Mouse (Mus musculus) hindbrain, embryonic 16.5 days (tissue): ENCODE data around the gene Egfl8. TPM values are rescaled to one million over a fixed set of nuclear protein-coding genes. Genes with fewer than 3 reads are reported as not detected.

Source experiments
- ATAC-seq: fragments of 200-750 bp; cut with Nextera tagmentation; 2 replicates; pipeline ENCODE4 v1.8.0; 2017; ENCODE audit warnings: moderate TSS enrichment, moderate library complexity
- H3K27ac ChIP-seq: fragments of 300-500 bp; sonication (generic); 2 replicates; pipeline ENCODE4 v1.5.1; 2014; ENCODE audit warnings: low read depth, mild to moderate bottlenecking, control low read depth, low read length, moderate library complexity
- H3K27me3 ChIP-seq: fragments of 300-500 bp; sonication (generic); replicated peaks from 2 replicates; pipeline ENCODE4 v1.6.1; 2014; ENCODE audit warnings: low read length; ENCODE audit not compliant: control insufficient read depth, insufficient read depth
- H3K36me3 ChIP-seq: fragments of 300-500 bp; sonication (generic); 2 replicates; pipeline ENCODE4 v1.6.1; 2014; ENCODE audit warnings: mild to moderate bottlenecking, low read length, moderate library complexity, mixed read lengths; ENCODE audit not compliant: control insufficient read depth, insufficient read depth
- H3K4me1 ChIP-seq: fragments of 300-500 bp; sonication (generic); 2 replicates; pipeline ENCODE4 v1.6.1; 2014; ENCODE audit warnings: low read depth, low read length; ENCODE audit not compliant: control insufficient read depth, insufficient read depth
- H3K4me2 ChIP-seq: fragments of 300-500 bp; sonication (generic); 2 replicates; pipeline ENCODE4 v1.6.1; 2014; ENCODE audit warnings: mild to moderate bottlenecking, low read length, control low read depth, moderate library complexity
- H3K4me3 ChIP-seq: fragments of 300-500 bp; sonication (generic); 2 replicates; pipeline ENCODE4 v1.5.1; 2014; ENCODE audit warnings: mild to moderate bottlenecking, low read length, control low read depth, moderate library complexity
- H3K9ac ChIP-seq: fragments of 300-500 bp; sonication (generic); 2 replicates; pipeline ENCODE4 v1.6.1; 2014; ENCODE audit warnings: low read depth, mild to moderate bottlenecking, control low read depth, low read length, moderate library complexity
- H3K9me3 ChIP-seq: fragments of 300-500 bp; sonication (generic); 2 replicates; pipeline ENCODE4 v1.6.1; 2014; ENCODE audit warnings: mild to moderate bottlenecking, low read length, moderate library complexity; ENCODE audit not compliant: control insufficient read depth
- WGBS: fragments of 180-500 bp; shearing (Covaris S2); extraction: QIAGEN DNeasy Blood & Tissue Kit; methylation state at CpG from one replicate; pipeline ENCODE4 v1.1.7; 2014; 5-methylcytosine and 5-hydroxymethylcytosine counted together
- polyA plus RNA-seq: library from polyadenylated mRNA; unstranded; fragments of >200 nt; fragmentation: Nextera tagmentation; extraction: Ambion mirVana; gene quantifications from 2 replicates; pipeline ENCODE4 v1.2.1, GENCODE M21; 2015

Egfl8 gene
- polyA plus RNA-seq, 1 experiment from 2014 or later = 8.3 TPM

DNA sequence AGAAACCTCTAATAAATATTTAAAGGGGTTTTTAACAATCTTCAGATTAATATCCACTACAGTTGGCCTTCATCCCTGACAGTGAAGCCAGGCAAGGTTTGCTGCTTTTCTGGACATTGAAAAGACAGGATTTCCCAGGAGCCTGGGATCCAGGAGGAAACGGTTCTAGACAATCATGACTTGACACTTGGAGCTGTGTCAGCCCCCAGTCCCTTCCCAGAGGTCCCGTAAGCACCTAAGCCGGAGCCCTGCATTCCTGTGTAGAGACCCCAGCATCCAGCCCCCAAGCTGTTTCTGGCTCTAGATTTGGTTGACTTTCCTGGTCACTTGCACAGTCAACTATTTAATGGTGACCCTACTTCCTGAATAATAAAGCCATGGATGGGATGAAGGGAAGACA is 42.8 kb upstream of the Egfl8 start:
- ATAC-seq = no peak
- peaks cover 3% of the 10 kb centered on the region; the same call in 1 of the 2 replicates for H3K36me3 ChIP-seq
- H3K4me1 ChIP-seq = peaks cover 9% of the 10 kb centered on the region
- 81% methylated on average over 3 of the region's 3 CpGs for WGBS
- H3K9me3 ChIP-seq = no peaks in the 10 kb centered on the region
- no peak overlapping the region for H3K27ac ChIP-seq
- H3K4me2 ChIP-seq = no peak overlapping the region
- no peak overlapping the region for H3K4me3 ChIP-seq
- H3K27me3 ChIP-seq = peaks cover 10% of the 10 kb centered on the region
- no peak overlapping the region for H3K9ac ChIP-seq

DNA sequence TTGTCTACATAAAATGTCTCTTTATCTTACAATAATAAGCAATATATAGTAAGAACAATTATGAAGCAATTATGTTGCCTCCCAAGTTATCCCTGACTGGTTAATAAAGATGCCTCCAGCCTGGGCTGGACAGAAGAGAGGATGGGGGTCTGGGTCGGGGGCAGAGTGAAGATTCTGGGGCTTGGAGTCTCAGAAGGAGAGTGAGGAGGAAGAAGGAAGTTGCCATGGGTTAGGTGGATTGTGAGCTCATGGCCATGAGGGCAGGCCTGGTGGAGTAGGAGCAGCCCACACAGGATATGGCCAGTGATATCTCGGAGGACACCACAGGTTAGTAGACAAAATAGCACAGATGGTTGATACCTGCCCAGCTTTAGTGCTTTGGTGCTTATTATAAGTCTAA is 42.4 kb upstream of the Egfl8 start:
- no peak for ATAC-seq
- no peak overlapping the region for H3K27ac ChIP-seq
- H3K4me1 ChIP-seq = peaks cover 9% of the 10 kb centered on the region
- H3K9me3 ChIP-seq = no peaks in the 10 kb centered on the region
- H3K36me3 ChIP-seq = peaks cover 8% of the 10 kb centered on the region
- no peak overlapping the region for H3K4me3 ChIP-seq
- peaks cover 10% of the 10 kb centered on the region for H3K27me3 ChIP-seq
- WGBS = 83% methylated on average over 2 of the region's 2 CpGs
- no peak overlapping the region for H3K4me2 ChIP-seq
- no peak overlapping the region for H3K9ac ChIP-seq

DNA sequence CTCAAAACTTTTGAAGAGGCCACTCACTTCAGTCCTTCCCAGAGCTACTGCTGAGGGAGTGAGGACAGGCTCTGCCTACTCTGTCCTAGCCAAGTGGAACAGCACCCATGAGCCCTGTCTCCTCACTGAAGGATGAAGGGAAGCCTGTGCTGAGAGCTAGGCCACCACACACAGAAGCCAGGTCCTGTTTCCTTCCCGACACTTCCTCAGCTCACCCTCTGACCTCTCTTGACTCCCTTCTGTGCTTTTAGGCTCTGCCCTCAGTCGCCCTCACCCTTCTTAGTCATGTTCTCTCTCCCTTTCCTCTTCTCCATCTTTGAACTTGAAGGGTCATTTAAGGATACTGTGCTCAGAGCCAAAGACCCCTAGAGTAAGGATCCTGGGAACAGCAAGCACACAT is 41.5 kb upstream of the Egfl8 start:
- H3K4me2 ChIP-seq = no peak overlapping the region
- no peaks in the 10 kb centered on the region for H3K9me3 ChIP-seq
- peaks cover 9% of the 10 kb centered on the region for H3K4me1 ChIP-seq
- 43% methylated on average over 2 of the region's 2 CpGs for WGBS
- peaks cover 17% of the 10 kb centered on the region for H3K36me3 ChIP-seq
- no peak overlapping the region for H3K4me3 ChIP-seq
- H3K27me3 ChIP-seq = peaks cover 10% of the 10 kb centered on the region
- no peak overlapping the region for H3K9ac ChIP-seq
- no peak overlapping the region for H3K27ac ChIP-seq
- no peak for ATAC-seq

- Histone ChIP-seq H3K9ac (no peak overlapping the region), H3K27ac (no peak overlapping the region), H3K27me3 (peaks cover 10% of the 10 kb centered on the region), H3K4me1 (peaks cover 9% of the 10 kb centered on the region), H3K4me2 (no peak overlapping the region), H3K4me3 (no peak overlapping the region), H3K36me3 (peaks cover 23% of the 10 kb centered on the region), H3K9me3 (no peaks in the 10 kb centered on the region)
- no peak for ATAC-seq
- 22% methylated on average over 8 of the region's 8 CpGs for WGBS
Measured at GRCm38 (mm10) chr17:34656666-34657065, 40.9 kb upstream of the Egfl8 start.

GRCm38 (mm10) chr17:34655581-34655991 is 39.8 kb upstream of the Egfl8 start:
- WGBS = 42% methylated on average over 3 of the region's 4 CpGs
- no peak overlapping the region for H3K9ac ChIP-seq
- peak overlapping the region; percentile 14; the same call in 1 of the 2 replicates for H3K27ac ChIP-seq
- ATAC-seq = peak; percentile 64
- H3K27me3 ChIP-seq = peaks cover 4% of the 10 kb centered on the region
- no peaks in the 10 kb centered on the region for H3K9me3 ChIP-seq
- H3K4me1 ChIP-seq = peaks cover 5% of the 10 kb centered on the region
- no peak overlapping the region for H3K4me3 ChIP-seq
- H3K4me2 ChIP-seq = no peak overlapping the region
- peaks cover 33% of the 10 kb centered on the region for H3K36me3 ChIP-seq

GRCm38 (mm10) chr17:34655160-34655559 is 39.4 kb upstream of the Egfl8 start:
- 83% methylated on average over 7 of the region's 7 CpGs for WGBS
- no peak overlapping the region for H3K4me3 ChIP-seq
- H3K36me3 ChIP-seq = peaks cover 35% of the 10 kb centered on the region
- peaks cover 5% of the 10 kb centered on the region for H3K4me1 ChIP-seq
- no peaks in the 10 kb centered on the region for H3K9me3 ChIP-seq
- H3K9ac ChIP-seq = no peak overlapping the region
- ATAC-seq = no peak; the same call in 1 of the 2 replicates
- H3K27ac ChIP-seq = peak overlapping the region; percentile 14; the same call in 1 of the 2 replicates
- H3K4me2 ChIP-seq = no peak overlapping the region
- peaks cover under 1% of the 10 kb centered on the region for H3K27me3 ChIP-seq

- Histone ChIP-seq H3K4me2 (no peak overlapping the region), H3K36me3 (peaks cover 35% of the 10 kb centered on the region), H3K4me3 (no peak overlapping the region), H3K4me1 (peaks cover 5% of the 10 kb centered on the region), H3K9me3 (no peaks in the 10 kb centered on the region), H3K9ac (no peak overlapping the region), H3K27ac (no peak overlapping the region), H3K27me3 (no peaks in the 10 kb centered on the region; the same call in 1 of the 2 replicates)
- no peak for ATAC-seq
- 94% methylated on average over 13 of the region's 13 CpGs for WGBS
Measured at GRCm38 (mm10) chr17:34654392-34654791, 38.6 kb upstream of the Egfl8 start.

GRCm38 (mm10) chr17:34653746-34654285 is 38.0 kb upstream of the Egfl8 start:
- Histone ChIP-seq H3K36me3 (peaks cover 39% of the 10 kb centered on the region), H3K9ac (no peak overlapping the region), H3K4me3 (no peak overlapping the region), H3K4me2 (no peak overlapping the region), H3K9me3 (no peaks in the 10 kb centered on the region), H3K4me1 (peaks cover 5% of the 10 kb centered on the region), H3K27me3 (no peaks in the 10 kb centered on the region; the same call in 1 of the 2 replicates), H3K27ac (no peak overlapping the region)
- ATAC-seq = no peak
- 60% methylated on average over 9 of the region's 9 CpGs for WGBS

- no peak overlapping the region for H3K4me3 ChIP-seq
- H3K27me3 ChIP-seq = no peaks in the 10 kb centered on the region
- peaks cover 39% of the 10 kb centered on the region for H3K36me3 ChIP-seq
- H3K4me2 ChIP-seq = no peak overlapping the region
- ATAC-seq = no peak
- H3K4me1 ChIP-seq = peaks cover 11% of the 10 kb centered on the region
- 94% methylated on average over 8 of the region's 8 CpGs for WGBS
- H3K9ac ChIP-seq = no peak overlapping the region
- H3K27ac ChIP-seq = no peak overlapping the region
- H3K9me3 ChIP-seq = no peaks in the 10 kb centered on the region
Measured at GRCm38 (mm10) chr17:34652985-34653384, 37.2 kb upstream of the Egfl8 start.
